Mouse (Mus musculus): ENCODE data around the gene Fam45a.
"Not testable (repeated sequence)": the region's sequence is repeated elsewhere in the genome, so short reads cannot be mapped to it uniquely, and the experiment has no call there.

Fam45a gene

DNA sequence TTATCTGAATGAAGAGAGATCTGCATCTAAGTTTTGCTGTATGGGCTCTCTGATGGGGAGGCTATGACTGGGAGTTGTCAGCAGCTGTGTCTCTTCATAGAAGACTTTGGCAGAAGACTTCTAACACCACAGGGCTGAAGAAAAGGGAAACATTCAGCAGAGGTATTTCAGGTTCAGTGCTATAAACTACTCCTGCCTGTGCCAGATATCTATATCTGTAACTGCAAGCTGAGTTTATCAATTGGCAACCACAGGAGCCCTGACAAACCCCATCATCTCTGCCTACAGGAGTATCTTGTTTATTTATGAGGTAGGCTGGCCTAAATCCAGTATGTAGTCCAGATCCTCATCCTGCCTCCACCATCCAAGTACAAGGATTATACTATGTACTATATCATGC lies 31.9 kb downstream of the Fam45a start:
- DNase-seq (ENCODE audit: inconsistent age in 2 of 2, low spot score in 1 of 2), result no peak

DNA sequence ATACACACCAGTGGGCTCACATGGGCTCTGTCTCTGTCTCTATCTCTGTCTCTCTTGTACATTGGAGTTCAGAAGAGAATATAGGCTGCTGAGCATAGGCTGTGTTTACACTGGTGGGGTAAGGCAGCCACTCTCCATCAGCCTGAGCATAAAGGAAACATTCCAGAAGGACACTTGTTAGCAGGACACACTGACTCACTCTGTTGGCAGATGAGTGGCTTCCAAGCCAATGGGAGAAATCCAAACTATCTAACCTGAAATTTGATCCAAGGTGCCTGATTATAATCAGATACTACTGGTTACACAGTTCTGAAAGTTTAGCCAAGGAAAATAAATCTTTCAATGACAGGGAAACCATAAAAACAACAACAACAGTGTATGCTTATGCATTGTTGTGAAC lies 34.3 kb downstream of the Fam45a start:
- peak; percentile 22 to 63 for DNase-seq (ENCODE audit: inconsistent age in 2 of 2, low spot score in 1 of 2)

DNA sequence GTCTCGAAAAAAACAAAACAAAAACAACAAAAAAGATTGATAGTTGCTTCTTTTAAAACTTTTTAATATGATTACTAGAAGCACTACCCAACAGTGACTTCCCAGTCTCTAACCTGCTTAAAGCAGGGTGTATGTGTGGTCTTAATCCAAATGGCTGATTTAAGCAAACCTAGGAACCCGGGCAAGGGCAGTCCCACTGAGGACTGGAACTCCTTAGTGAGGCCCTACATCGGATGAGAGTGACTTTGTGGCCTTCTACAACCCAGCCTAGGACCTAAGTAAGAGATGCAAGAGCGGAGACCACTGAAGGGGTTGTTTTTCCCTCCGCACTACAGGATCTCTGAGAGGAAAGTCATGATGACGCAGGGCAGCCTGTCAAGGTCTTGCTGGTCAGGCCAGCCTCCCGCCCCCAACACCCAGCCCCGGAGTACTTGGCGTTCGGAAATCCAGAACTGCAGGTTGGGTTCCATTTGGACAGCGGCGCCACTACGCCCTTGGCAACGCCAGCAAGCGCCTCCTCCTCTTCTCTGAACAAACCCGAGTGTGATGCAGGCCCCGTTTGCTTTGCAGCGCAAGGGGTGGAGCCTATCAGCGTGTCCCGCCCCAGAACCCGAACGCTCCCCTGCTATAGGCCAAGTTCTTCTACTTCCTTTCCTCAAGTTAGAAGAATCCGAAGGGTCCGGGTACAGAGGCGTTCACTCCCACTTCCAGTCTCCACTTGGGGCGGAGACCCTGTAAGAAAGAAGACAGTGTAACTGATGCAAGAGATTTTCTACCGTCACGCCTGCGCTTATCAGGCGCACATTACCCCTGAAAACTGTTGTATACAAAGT lies 49.7 kb downstream of the Fam45a start, which contains the start of gene Sfxn4:
Gene Sfxn4, minus strand, starts transcription at position 612 of the 833 bp plus-strand sequence.
- peak; percentile 97 to 98 for DNase-seq (ENCODE audit: inconsistent age in 2 of 2, low spot score in 1 of 2)

- DNase-seq (ENCODE audit: inconsistent age in 2 of 2, low spot score in 1 of 2), result not testable (repeated sequence)
Observed at GRCm38 (mm10) chr19:60866169-60866568, 54.8 kb downstream of the Fam45a start.

GRCm38 (mm10) chr19:60870489-60870888 lies 59.1 kb downstream of the Fam45a start:
- DNase-seq (ENCODE audit: inconsistent age in 2 of 2, low spot score in 1 of 2), result no peak

DNA sequence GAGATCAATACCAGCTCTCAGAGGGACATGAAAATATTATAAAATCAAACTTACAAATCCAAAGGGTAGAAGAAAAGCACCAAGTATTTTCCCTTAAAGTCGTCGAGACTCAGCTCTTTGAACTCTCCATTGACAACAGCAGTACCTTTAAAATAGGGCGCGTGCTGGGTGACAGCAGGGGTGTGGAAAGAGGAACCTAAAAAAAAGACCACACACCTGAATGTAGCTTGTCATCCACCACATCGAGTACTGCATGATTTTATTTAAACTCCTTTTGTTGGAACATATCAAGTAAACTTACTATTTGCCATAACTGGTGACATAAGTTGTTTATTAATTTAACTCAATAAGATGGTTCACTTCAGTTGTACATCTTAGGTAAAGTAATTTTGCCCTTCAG lies 60.0 kb downstream of the Fam45a start:
- peak in 1 of 2 experiments; percentile 23 for DNase-seq (ENCODE audit: inconsistent age in 2 of 2, low spot score in 1 of 2)

DNA sequence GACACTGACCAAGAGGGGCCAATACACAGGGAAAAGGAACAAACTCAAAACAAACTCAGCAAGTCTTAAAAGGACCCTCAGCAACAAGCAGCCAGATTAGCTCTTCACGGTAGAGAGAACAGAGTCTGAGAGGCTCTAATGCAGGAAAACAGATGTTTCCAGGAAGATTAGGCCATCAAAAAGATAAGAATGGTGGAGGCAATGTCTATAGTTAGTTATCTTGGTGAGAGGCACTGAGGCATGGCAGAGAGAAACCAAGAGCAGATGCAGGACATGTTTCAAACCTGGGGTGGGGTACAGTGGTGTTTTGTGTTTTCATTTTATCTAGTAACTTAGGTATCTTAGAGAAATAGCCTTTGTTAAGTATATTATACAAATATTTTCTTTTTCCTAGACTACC lies 60.9 kb downstream of the Fam45a start:
- DNase-seq (ENCODE audit: inconsistent age in 2 of 2, low spot score in 1 of 2), result no peak

DNA sequence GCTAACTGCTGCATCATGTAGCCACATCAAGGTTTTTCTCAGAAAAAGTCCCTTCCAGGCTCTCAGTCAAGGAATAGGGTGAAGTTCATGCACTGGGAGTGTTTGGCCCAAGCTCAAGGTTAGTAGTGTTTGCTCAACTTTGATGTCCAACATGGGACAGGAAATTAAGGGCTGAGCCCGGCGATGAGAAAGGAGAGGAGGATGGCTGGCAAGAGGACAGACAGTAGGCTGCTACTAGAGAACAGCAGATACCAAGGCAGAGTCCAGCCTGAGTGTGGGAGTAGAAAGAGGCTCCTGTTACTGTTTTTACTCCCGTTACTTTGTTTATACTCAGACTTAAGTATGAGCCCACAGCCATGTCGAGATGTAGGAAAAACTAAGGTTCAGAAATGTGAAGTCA lies 62.1 kb downstream of the Fam45a start:
- peak; percentile 87 to 95 for DNase-seq (ENCODE audit: inconsistent age in 2 of 2, low spot score in 1 of 2)

GRCm38 (mm10) chr19:60874064-60874694 lies 62.8 kb downstream of the Fam45a start, which contains the start of gene Prdx3:
TSS of gene Prdx3 (minus strand) at chr19:60874556.
- peak; percentile 98 to 99 for DNase-seq (ENCODE audit: inconsistent age in 2 of 2, low spot score in 1 of 2)

DNA sequence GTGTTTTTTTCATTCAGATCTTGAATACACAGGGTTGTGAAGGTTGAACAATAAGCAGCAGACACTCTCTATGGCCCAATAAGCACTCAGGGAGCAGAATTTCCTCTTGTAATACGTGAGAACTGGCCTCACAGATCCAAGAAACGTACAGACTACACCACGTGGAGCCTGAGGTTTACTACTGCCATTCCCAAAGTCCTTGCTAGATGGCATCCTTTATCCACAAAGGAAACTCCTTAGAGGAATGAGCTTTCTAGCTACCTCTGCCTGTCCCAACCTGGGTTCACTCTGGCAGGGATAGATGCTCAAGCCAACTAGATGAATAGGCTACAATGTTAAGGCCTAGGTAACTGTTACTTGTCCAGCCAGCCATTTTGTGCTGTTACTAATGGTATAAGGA lies 71.7 kb downstream of the Fam45a start:
- peak; percentile 44 to 84 for DNase-seq (ENCODE audit: inconsistent age in 2 of 2, low spot score in 1 of 2)

Data from adrenal gland, adult (tissue).